Mouse (Mus musculus): Measurements from ENCODE around the gene Ano7.

GRCm38 (mm10) chr1:93403403-93403802 is 29.7 kb downstream of the Ano7 start:
- TF ChIP-seq CTCF (IDR thresholded peaks at IDR 0.05; ENCODE audit: low read depth), result no peak
- no peak for TF ChIP-seq EP300 (IDR thresholded peaks at IDR 0.05; ENCODE audit: low read depth)

Measured in heart, postnatal 0 days (tissue).